Mouse (Mus musculus): ENCODE results near the gene Ppil6.
A peak's percentile ranks its signal among the peaks of the same experiment; 100 is the strongest.
"Not testable (repeated sequence)": the region's sequence is repeated elsewhere in the genome, so short reads cannot be mapped to it uniquely, and the experiment has no call there.

Ppil6 gene

DNA sequence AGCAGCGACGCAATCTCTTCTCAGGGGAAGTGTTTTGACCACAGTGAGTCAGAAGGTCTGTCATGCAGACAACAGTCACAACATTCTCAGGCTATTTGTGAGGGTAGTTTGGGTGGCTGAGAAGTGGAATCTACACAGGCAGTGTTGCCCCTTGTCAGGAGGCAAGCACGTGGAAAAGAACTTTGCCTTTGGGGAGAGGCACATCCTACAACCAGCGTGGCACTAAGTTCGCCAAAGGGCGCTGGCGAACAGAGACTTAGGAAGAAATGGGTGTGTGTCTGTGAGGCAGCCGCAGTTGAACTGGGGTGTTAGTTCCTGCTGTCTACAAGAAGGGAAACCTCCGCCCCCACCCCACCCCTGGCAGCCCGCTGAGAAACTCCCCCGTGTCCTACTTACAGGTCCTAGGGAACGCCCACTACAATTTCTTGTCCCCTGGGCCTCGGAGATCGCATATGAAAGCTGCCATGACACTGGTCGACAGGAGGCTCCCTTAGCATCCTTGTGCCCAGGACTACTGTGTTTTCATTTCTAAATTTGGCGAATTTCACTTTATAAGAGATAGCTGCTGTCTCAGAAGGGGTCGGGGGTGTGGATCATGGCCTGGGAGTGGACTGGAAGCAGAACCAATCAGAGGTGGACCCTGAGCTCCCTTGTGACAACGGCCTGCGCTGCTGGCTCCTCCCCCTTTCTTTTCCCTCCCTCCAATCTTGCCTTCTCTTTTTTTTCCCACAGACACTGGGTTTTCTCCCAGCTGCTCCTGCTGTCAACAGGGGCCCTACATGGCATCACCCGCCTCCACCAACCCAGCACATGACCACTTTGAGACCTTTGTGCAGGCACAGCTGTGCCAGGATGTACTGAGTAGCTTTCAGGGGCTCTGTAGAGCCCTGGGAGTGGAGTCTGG lies 12.7 kb upstream of the Ppil6 start:
- DNase-seq (ENCODE audit: low spot score): no peak

DNA sequence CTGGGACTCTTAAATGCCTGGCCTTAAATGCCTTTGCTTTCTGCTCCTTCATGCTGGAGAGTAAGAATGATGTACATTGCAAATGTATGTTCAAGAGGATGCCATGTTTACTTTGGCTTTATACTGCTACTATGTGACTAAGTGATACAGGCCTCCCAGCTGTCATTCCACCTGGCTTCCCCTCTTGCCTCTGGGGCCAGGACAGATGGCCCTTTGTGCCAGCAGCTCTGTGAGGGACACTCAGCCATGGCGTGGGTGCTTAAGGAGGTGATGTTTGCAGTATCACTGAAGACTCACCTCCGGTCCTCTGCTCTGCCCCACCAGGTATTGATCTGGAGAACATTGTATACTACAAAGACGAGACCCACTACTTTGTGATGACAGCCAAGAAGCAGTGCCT lies 10.3 kb upstream of the Ppil6 start:
- DNase-seq (ENCODE audit: low spot score): no peak

DNA sequence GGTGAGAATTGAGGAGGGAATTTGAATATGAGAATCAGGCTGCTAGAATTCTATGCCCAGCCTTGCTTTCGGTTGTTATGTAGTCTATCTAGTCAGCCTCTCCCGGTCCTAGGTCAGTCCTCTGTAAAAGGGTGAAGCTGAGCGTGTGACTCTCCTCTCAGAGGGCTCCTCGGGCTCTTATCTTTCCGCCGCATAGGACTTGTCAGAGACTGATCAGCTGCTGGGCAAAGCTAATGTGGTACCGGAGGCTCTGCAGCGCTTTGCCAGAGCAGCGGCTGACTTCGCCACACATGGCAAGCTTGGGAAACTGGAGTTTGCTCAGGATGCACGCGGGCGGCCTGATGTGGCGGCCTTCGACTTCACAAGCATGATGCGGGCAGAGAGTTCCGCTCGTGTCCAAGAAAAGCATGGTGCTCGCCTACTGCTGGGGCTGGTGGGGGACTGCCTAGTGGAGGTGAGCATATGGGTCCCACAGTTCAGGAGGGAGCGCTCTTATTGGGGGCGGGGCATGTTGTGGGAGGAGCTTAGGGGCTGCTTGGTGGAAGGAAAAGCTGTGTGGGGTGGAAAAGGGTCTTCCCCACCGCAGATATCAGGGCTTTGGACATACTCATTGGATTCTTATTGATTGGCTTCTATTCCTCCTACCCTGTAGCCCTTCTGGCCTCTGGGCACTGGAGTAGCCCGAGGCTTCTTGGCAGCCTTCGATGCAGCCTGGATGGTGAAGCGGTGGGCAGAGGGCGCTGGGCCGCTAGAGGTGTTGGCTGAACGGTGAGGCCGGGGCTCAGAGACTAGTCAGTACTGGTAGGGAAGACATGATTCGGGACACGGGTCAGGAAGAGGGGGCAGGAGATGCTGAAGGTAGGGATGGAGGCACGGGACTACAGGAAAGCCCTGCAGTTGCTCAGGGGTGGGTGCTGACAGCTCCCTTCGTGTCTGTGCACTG lies 9.0 kb upstream of the Ppil6 start:
- DNase-seq (ENCODE audit: low spot score): no peak

DNA sequence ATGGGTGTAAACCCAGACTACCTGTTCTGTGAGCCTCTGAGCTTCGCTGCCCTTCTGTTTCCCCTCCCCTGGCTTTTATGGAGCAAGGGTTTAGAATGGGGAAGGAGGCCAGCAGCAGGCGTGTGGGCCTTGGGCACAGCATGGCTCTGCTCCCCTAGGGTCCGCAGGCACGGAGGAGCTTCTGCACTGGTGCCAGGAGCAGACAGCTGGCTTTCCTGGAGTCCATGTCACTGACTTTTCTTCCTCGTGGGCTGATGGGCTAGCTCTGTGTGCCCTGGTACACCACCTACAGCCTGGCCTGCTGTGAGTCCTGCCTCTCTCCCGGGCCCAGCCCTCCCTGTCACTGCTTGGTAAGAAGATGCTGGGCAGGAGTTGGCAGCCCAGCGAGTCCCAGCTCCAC lies 7.8 kb upstream of the Ppil6 start:
- DNase-seq (ENCODE audit: low spot score): no peak

DNA sequence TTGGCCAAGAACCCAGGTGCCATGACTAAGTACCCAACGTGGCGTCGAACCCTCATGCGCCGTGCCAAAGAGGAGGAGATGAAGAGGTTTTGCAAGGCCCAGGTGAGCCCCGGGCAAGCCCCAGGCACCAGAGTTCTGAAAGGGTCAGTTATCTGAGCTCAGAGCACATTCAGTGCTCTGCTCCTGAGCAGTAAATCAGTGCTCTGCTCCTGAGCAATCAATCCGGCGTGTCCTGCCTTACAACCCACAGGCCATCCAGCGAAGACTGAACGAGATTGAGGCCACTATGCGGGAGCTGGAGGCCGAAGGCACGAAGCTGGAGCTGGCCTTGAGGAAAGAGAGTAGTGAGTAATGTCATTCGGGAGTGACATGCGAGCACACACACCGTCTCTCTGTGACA lies 4.5 kb upstream of the Ppil6 start:
- no peak for DNase-seq (ENCODE audit: low spot score)

DNA sequence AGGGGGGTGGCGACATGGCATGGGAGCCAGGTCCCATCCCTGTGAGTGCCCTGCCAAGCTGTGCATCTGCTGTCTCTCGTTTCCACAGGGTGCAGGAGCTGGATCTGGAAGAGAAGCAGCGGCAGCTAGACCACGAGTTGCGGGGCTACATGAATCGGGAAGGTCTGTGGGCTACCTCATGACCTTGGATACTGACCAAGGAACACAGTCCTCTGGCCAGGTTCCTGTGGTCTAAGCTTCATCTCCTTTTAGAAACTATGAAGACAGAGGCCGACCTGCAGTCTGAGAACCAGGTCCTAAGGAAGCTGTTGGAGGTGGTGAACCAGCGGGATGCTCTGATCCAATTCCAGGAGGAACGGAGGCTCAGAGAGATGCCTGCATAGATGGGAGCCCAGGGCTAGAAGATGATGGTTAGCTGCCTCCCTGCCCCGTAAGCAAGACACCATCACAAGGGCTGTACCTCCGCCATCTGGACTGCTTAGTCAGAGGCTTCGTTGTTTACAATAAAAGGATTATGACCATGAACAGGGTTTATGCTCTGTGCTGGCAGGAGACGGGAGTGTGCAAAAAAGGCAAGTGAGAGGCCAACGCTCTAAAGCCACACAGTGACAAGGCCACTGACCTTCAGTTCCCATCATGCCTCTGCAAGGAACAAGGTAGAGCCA lies 3.6 kb upstream of the Ppil6 start:
- no peak for DNase-seq (ENCODE audit: low spot score)

DNA sequence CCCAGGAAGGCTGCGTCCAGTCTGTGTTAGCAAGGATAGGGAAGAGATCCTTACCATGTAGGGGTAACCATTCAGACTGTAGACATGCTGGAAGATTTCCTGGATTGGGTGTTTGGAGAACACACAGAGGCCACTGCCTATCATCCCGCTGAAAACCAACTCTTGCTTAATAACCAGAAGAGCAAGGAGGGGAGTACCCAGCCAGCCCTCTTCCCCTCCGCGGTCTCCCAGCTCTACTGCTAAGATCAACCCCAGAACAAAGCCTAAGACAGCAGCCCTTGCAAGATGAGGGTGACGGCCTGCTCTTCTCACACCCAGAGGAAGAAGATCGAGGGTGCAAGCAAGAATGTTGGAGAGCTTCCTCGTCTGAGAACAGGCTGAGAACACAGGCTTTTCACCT lies 1.4 kb upstream of the Ppil6 start:
- no peak for DNase-seq (ENCODE audit: low spot score)

DNA sequence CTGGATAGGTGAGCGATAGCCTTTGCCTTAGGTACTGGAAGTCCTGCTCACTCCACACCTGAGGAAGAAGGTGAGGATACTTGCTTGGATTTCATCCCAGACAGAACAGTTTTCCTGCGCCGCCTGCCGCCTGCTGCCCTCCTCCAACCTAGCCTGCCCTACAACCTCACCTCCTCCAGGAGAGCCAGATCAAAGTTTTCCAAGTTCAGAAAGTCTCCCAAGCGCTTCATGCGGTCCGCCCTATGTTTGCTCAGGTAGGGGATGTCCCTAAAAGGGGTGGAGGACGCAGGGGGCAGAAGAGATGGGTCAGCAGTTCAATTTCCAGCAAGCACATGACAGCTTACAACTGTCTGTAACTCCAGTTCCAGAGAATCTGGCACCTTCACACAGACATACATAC lies 945 bp upstream of the Ppil6 start:
- DNase-seq (ENCODE audit: low spot score): no peak

DNA sequence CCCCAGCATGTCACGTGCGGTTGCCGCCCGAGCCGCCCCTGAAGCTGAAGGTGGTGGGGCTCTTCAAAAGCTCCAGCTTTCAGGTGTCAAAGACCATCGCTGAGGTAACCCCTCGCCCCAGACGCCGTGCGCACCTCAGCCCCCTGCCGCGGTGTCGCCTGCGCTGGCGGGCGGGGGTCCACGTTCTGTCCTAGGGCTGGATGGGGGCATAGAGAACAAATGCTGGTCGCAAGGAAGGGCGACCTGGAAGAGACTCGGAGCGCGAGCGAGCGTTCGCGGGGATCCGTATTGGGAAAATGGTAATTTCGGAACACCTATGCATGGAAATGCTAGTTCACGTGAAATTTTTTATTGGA lies 257 bp downstream of the Ppil6 start:
- no peak for DNase-seq (ENCODE audit: low spot score)

DNA sequence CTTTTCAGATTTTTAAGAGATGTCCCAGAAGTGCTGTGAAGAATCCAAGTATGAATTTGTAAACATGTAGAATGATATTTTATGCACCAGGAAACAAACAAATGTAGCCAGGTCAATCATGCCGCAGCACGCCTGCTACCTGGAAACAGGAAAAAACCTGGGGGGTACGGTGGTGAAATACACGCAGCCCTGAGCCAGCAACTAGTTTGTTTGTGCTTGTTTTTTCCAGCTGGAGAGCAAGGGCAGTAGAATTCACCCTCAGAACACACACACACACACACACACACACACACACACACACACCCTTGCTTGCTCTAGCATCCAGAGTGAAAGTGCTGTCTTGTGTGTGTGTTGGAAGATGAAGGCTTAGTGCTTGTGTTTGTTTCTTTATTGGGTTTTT lies 872 bp downstream of the Ppil6 start:
- no peak for DNase-seq (ENCODE audit: low spot score)

DNA sequence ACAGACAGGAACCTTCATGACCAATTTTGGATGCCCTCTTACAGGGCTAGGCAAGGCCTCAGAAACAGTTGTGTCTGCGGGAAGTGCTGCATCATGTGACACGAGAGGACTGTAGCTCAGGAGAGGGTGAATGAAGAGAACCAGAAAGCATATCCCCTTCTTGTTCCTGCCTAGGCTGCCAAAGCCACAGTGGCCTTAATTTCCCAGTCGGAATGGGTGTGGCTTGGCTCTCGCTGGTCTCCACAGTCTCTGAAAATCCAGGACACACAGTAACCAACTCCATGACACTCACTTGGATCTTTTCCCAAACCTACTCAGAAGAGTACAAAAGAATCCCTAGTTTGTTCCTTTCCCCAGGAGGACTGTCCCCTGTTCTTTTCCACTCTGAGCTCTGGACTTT lies 10.7 kb downstream of the Ppil6 start:
- no peak for DNase-seq (ENCODE audit: low spot score)

DNA sequence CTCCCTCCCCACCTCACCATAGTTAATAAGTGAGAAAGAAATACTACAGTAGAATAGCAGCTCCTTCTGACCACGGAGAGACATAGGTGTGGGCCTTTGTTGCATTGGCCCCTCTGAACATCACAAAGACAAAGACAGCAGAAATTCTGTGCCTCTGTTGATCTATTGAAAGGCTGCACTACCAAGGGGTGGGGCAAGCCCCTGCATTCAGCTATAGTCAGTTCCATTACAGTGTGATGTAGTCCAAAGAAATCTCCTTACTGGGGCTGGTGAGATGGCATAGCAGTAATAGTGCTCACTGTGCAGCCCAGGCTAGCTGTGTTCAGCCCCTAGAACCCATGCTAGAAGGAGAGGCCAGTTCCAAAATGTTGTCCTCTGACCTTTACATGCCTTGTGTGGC lies 14.8 kb downstream of the Ppil6 start:
- DNase-seq (ENCODE audit: low spot score): no peak

DNA sequence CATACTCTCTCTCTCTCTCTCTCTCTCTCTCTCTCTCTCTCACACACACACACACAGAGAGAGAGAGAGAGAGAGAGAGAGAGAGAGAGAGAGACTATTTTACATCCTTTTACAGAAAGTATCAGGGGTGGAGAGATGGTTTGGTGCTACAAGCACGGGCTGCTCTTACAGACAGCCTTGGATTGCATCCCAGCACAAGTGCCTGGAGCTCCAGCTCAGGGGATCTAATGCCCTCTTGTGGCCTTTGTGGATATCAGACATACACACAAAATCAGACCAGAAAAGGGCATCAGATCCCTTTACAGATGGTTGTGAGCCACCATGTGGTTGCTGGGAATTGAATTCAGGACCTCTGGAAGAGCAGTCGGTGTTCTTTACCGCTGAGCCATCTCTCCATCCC lies 15.2 kb downstream of the Ppil6 start:
- DNase-seq (ENCODE audit: low spot score): not testable (repeated sequence)

DNA sequence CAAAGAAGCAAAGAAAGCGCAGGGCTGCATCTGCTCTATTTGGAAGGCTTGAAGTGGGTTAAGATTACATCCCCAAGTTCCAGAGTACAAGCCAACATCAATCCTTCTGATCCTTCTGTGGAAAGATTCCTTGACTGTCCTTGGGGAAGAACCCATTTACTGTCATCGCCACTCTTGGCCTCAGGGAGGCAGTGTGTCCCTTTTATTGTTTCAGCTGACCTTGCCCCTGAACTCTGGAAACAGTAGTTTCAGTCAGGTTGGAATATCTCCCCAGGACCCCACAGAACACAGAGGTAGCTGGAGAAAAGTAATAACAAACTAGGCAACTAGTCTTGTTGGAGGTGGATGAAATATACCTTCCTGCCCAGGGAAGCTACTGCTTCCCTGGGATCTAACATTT lies 18.9 kb downstream of the Ppil6 start:
- DNase-seq (ENCODE audit: low spot score): no peak

DNA sequence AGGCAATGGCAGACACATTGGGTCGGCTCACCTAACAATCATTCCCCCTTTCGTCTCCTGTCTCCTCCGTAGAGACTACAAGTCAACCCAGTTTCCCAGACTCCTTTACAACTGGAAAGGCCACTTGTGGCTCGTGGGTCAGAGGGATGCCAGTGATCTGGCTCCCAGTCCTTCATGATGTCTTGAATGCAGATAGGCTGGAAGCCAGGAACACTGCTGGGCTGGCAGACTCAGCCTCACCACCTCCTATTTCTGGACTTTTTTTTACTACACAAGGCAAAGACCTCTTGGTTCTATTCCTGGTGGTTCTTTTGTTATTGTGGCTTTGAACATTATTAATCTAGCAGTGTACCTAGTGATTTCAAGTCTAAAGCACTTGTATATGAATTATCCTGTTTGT lies 24.1 kb downstream of the Ppil6 start:
- DNase-seq (ENCODE audit: low spot score): no peak

DNA sequence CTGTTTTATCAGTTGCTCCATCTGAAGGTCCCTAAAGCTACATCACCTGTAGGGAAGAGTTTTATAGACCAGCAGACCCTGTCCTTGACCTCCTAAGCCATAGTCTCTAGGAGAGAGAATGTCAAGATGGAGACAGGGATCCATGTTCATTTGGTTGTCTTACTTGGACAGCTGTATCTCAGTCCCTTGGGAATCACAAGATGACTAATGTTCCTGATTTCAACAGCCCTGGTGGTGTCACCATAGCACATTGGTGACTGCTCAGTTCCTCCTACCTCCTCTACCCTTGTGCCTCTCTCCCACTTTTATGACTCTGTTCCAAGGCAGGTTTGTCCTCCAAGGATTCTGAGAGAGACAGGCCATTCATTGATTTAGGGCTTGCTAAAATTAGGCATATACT lies 24.7 kb downstream of the Ppil6 start:
- DNase-seq (ENCODE audit: low spot score): no peak

DNA sequence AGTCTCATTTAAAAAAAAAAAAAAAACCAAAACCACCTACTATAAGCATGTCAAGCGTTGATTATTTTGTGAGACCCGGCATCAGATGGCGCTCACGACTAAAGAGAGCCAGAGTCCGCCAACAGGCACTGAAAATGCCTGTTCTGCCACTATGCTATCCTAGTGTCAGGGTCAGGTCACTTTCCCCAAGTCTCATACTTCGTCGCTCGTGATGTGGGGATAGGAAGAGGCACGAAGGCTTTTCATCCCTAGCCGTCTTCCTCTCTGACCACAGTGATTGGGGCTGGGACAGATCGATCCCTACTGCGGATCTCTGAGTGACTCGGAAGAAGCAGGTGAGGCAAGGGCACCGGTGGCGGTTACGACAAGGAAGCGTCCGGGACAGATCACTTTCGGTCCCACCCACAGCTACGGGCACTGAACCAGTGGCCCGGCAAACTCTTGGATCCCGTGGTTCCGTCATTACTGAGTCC lies 28.3 kb downstream of the Ppil6 start:
- no peak for DNase-seq (ENCODE audit: low spot score)

DNA sequence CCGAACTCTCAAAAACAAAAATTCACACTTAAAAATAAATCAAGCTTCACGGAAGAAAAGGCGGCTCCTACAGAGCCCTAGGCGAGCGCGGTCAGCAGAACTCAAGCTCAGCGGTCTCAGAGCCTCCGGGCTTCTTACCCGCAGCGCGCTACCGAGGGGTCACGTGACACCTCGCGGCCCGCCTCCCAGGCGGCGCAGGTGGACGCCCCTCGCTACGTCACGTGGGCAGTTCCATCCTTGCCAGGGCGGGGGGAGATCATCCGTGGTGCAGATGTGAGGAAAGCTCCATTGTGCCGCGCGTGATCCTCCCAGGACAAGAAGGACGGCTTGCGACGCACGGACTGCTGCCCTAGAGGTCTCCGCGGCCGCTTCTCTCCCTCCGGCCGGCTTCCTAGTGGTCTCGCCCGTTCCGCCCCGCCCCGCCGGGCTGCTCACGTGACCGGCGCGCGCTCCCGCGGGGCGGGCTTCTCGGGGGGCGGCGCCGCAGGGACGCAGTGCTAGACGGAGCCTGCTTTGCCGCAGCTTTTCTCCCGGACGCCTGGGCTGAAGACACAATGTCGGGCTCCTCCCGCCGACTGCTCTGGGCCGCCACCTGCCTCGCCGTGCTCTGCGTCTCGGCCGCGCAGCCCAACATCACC lies 28.9 kb downstream of the Ppil6 start, which contains the start of gene Cd164:
Cd164 (plus strand) TSS at position 434 of the 638 bp plus-strand sequence.
- DNase-seq (ENCODE audit: low spot score): peak; percentile 73

DNA sequence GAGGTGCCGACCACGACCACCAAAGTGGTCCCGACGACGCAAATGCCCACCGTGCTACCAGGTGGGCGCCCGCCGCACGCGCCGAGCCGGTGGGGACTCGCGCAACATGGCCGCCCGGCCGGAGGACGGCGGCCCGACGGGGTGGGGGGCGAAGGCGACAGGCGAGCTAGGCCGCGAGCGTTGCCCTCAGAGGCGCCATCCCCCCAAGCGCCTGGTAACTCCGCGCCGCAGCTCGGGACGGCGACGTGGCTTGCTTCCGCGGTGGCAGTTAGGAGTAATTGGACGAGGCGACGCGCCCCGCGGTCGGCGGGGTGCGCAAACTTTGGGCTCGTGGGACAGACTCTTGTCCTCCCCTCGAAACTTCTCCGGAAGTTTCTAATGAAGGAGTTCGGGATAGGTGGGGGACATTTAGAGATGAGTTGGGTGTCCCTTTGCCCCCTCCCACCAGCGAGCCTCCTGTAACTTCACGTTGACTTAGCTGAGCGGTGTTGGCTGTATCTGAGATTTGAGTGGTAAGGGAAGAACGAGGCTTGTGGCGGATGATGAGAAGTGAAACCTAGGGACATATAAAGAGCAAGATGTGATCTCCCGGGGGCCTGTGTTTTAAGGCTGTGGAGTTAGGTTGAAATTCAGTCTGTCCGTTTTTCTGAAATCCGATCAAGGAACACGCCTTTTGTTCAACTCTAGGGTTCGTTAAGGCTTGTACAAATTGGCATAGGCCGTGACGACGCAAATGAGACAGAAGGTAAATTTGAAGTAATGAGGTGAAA lies 29.6 kb downstream of the Ppil6 start:
- DNase-seq (ENCODE audit: low spot score): peak; percentile 14

DNA sequence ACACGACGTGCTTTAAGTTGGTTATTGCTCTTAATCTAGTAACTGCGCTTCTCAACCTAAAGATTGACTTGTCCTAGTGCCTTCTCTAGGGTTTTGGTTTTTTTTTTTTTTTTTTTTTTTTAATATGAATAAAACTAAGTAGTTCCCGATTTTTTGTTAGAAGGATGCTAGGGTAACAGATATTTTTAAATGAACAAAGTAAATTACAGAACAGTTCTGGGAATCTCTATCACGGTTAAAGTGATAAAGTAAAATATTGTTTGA lies 30.1 kb downstream of the Ppil6 start:
- DNase-seq (ENCODE audit: low spot score): no peak

DNA sequence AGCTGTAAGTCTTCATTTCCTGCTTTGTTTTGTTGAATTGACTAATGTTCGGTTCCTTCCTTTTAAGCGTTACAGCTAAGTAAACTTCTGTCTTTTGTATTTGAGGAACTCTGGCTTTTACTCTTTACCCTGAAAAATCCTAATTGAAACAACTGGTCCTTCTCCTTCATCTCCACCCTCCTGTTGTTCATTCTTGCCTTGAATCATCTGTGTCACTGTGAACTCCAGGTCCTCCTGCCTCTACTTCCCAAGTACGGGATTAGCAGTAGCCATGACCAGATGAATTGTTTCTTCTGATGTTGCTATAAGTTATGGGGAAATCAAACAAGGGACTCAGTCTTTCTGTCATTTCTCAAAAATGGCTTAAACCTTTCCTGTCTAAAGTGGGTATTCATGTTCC lies 33.1 kb downstream of the Ppil6 start:
- no peak for DNase-seq (ENCODE audit: low spot score)
